Mouse (Mus musculus) CH12.LX (cell line): Measurements from ENCODE around the gene Otogl. TPM values are rescaled to one million over a fixed set of nuclear protein-coding genes. Genes with fewer than 3 reads are reported as not detected.

Source experiments
- DNase-seq: peaks from one replicate; pipeline ENCODE4 v3.0.0-alpha.2; 2013; ENCODE audit errors: extremely low read depth
- H3K27ac ChIP-seq: 2 replicates; pipeline ENCODE4 v1.5.1; 2012; ENCODE audit warnings: low read depth, mild to moderate bottlenecking, control low read depth, moderate library complexity; ENCODE audit not compliant: insufficient read depth
- H3K27me3 ChIP-seq: replicated peaks from 2 replicates; pipeline ENCODE3; 2012; ENCODE audit warnings: inconsistent platforms
- H3K36me3 ChIP-seq, 2 experiments: replicated peaks in 1 of 2; 2 replicates each; pipeline versions ENCODE3 to v1.6.1; 2012; ENCODE audit warnings: inconsistent platforms in 1 of 2, low read length in 1 of 2, mild to moderate bottlenecking in 1 of 2, mixed read lengths in 1 of 2, moderate library complexity in 1 of 2; ENCODE audit not compliant: control insufficient read depth in 1 of 2, insufficient read depth in 1 of 2
- H3K4me1 ChIP-seq, 2 experiments: 2 replicates each; pipeline ENCODE4 v1.6.1; 2012; ENCODE audit warnings: inconsistent platforms in 1 of 2, moderate library complexity in 1 of 2; ENCODE audit not compliant: insufficient read depth in 2 of 2, control insufficient read depth in 1 of 2
- H3K4me2 ChIP-seq: 2 replicates; pipeline ENCODE4 v1.6.1; 2012; ENCODE audit warnings: low read depth, mild to moderate bottlenecking, control low read depth; ENCODE audit not compliant: poor library complexity, insufficient read depth, severe bottlenecking
- H3K4me3 ChIP-seq, 3 experiments: fragments of 150-350 bp in 1 of 3; sonication (generic) in 1 of 3; replicated peaks in 1 of 3; 2 replicates each; pipeline versions ENCODE3 to v1.5.1; 2011 to 2012; ENCODE audit warnings: low read depth in 2 of 3, low read length in 2 of 3, mild to moderate bottlenecking in 2 of 3, moderate library complexity in 2 of 3, control low read depth in 1 of 3, improper control_type of control experiment in 1 of 3, inconsistent platforms in 1 of 3, mixed read lengths in 1 of 3; ENCODE audit not compliant: poor library complexity in 1 of 3
- H3K79me2 ChIP-seq: replicated peaks from 2 replicates; pipeline ENCODE4 v1.6.1; 2012; ENCODE audit warnings: mild to moderate bottlenecking, moderate library complexity; ENCODE audit not compliant: control insufficient read depth, poor library complexity, insufficient read depth, severe bottlenecking; ENCODE audit errors: extremely low read depth
- H3K9ac ChIP-seq: 2 replicates; pipeline ENCODE4 v1.6.1; 2012; ENCODE audit warnings: low read depth, mild to moderate bottlenecking, control low read depth, moderate library complexity; ENCODE audit not compliant: insufficient read depth
- H3K9me3 ChIP-seq: replicated peaks from 2 replicates; pipeline ENCODE3; 2012; ENCODE audit warnings: low read length, inconsistent platforms, mixed read lengths
- BHLHE40 ChIP-seq: IDR thresholded peaks from 2 replicates; pipeline ENCODE4 v1.6.1; 2011; ENCODE audit warnings: mild to moderate bottlenecking, low read depth, low read length, improper control_type of control experiment
- CHD2 ChIP-seq: IDR thresholded peaks from 2 replicates; pipeline ENCODE4 v1.6.1; 2011; ENCODE audit warnings: low read length, improper control_type of control experiment
- ELF1 ChIP-seq: IDR thresholded peaks from 2 replicates; pipeline ENCODE4 v1.6.1; 2014; ENCODE audit warnings: low read depth, mild to moderate bottlenecking, inconsistent platforms, low read length, improper control_type of control experiment
- EP300 ChIP-seq: IDR thresholded peaks from 2 replicates; pipeline ENCODE4 v1.6.1; 2011; ENCODE audit warnings: low read length, improper control_type of control experiment
- GABPA ChIP-seq: IDR thresholded peaks from 2 replicates; pipeline ENCODE4 v1.6.1; 2012; ENCODE audit warnings: low read depth, low read length, improper control_type of control experiment, inconsistent platforms; ENCODE audit not compliant: insufficient replicate concordance
- JUN ChIP-seq: IDR thresholded peaks from 2 replicates; pipeline ENCODE4 v1.6.1; 2011; ENCODE audit warnings: low read depth, mild to moderate bottlenecking, low read length, improper control_type of control experiment, moderate library complexity; ENCODE audit not compliant: insufficient read depth
- MAX ChIP-seq: IDR thresholded peaks from 2 replicates; pipeline ENCODE4 v1.6.1; 2011; ENCODE audit warnings: low read length, improper control_type of control experiment
- MAZ ChIP-seq: IDR thresholded peaks from 2 replicates; pipeline ENCODE4 v1.6.1; 2012; ENCODE audit warnings: low read depth, mild to moderate bottlenecking, inconsistent platforms, low read length, improper control_type of control experiment, moderate library complexity
- MXI1 ChIP-seq: IDR thresholded peaks from 2 replicates; pipeline ENCODE4 v1.6.1; 2011; ENCODE audit warnings: mild to moderate bottlenecking, low read depth, low read length, improper control_type of control experiment
- MYC ChIP-seq: IDR thresholded peaks from 2 replicates; pipeline ENCODE4 v1.6.1; 2011; ENCODE audit warnings: low read depth, mild to moderate bottlenecking, improper control_type of control experiment, low read length
- NRF1 ChIP-seq: IDR thresholded peaks from 2 replicates; pipeline ENCODE4 v1.6.1; 2014; ENCODE audit warnings: low read depth, mild to moderate bottlenecking, inconsistent platforms, low read length, improper control_type of control experiment, moderate library complexity
- POLR2A ChIP-seq: IDR thresholded peaks from 2 replicates; pipeline ENCODE4 v1.6.1; 2011; ENCODE audit warnings: low read depth, mild to moderate bottlenecking, improper control_type of control experiment, low read length
- POLR2AphosphoS2 ChIP-seq: IDR thresholded peaks from 2 replicates; pipeline ENCODE4 v1.6.1; 2011; ENCODE audit warnings: low read depth, low read length, improper control_type of control experiment
- RCOR1 ChIP-seq: conservative IDR thresholded peaks from 2 replicates; pipeline ENCODE4 v1.6.1; 2012; ENCODE audit warnings: low read depth, mild to moderate bottlenecking, inconsistent platforms, low read length, improper control_type of control experiment
- SMC3 ChIP-seq: IDR thresholded peaks from 2 replicates; pipeline ENCODE4 v1.6.1; 2011; ENCODE audit warnings: low read depth, low read length, improper control_type of control experiment
- TBP ChIP-seq: conservative IDR thresholded peaks from 2 replicates; pipeline ENCODE4 v1.6.1; 2011; ENCODE audit warnings: low read depth, low read length, improper control_type of control experiment
- ZKSCAN1 ChIP-seq: IDR thresholded peaks from 2 replicates; pipeline ENCODE4 v1.6.1; 2012; ENCODE audit warnings: low read depth, inconsistent platforms, low read length, improper control_type of control experiment, borderline replicate concordance
- ZMIZ1 ChIP-seq: IDR thresholded peaks from 2 replicates; pipeline ENCODE4 v1.6.1; 2012; ENCODE audit warnings: low read depth, mild to moderate bottlenecking, inconsistent platforms, low read length, improper control_type of control experiment
- ZNF384 ChIP-seq: IDR thresholded peaks from 2 replicates; pipeline ENCODE4 v1.6.1; 2012; ENCODE audit warnings: low read depth, low read length, improper control_type of control experiment, inconsistent platforms
- dilution Hi-C: fragments of 300-500 bp; cut with MboI; formaldehyde crosslinking; loops from 2 replicates; pipeline ENCODE4 v1.14.3; 2020; ENCODE audit warnings: low sequenced_read_pairs; ENCODE audit not compliant: extremely low pct_unique_long_range_greater_than_20kb, extremely low pct_ligation_motif_present
- in situ Hi-C: fragments of 300-500 bp; cut with MboI; formaldehyde crosslinking; loops from 3 replicates; pipeline ENCODE4 v1.14.3; 2019; ENCODE audit warnings: low sequenced_read_pairs, low pct_ligation_motif_present, low pct_unique_long_range_greater_than_20kb, mixed read lengths
- polyA plus RNA-seq: library from polyadenylated mRNA; unstranded; fragments of >175 nt; gene quantifications from 2 replicates; pipeline ENCODE4 v1.2.1, GENCODE M21; 2012; ENCODE audit warnings: low read depth; ENCODE audit not compliant: insufficient read length
- total RNA-seq, 2 experiments: library from RNA; depleted of rRNA; stranded (reverse); fragments of 300-350 nt in 1 of 2; fragments of >200 nt in 1 of 2; gene quantifications; 2 replicates each; pipeline ENCODE4 v1.2.3; 2012 to 2014

Gene Otogl
- total and polyA plus RNA-seq, 3 experiments = 1.1 to 3.2 (median 2.1) TPM

GRCm38 (mm10) chr10:107901958-107902357, 10.0 kb downstream of the Otogl start:
- no peaks in the 10 kb centered on the region for H3K27me3 ChIP-seq
- H3K79me2 ChIP-seq = no peaks in the 10 kb centered on the region
- in situ Hi-C loops (no loop called here), dilution Hi-C loops (no loop called here)
- H3K4me1 ChIP-seq = peaks cover 0 to 21% of the 10 kb centered on the region in 2 experiments; a peak in 2 of 4 replicates
- no peak overlapping the region for H3K4me3 ChIP-seq
- no peak overlapping the region for H3K9ac ChIP-seq
- TF ChIP-seq POLR2A (no peak), MAZ (no peak), EP300 (no peak), JUN (no peak), BHLHE40 (no peak), CHD2 (no peak), POLR2AphosphoS2 (no peak)
- no peak for DNase-seq
- H3K36me3 ChIP-seq = no peaks in the 10 kb centered on the region
- H3K4me2 ChIP-seq = no peak overlapping the region
- no peak overlapping the region for H3K27ac ChIP-seq
- no peaks in the 10 kb centered on the region for H3K9me3 ChIP-seq

GRCm38 (mm10) chr10:107901204-107901879, 10.6 kb downstream of the Otogl start:
- no peak for DNase-seq
- Histone ChIP-seq H3K9ac (no peak overlapping the region), H3K27ac (no peak overlapping the region), H3K4me3 (no peak overlapping the region), H3K27me3 (no peaks in the 10 kb centered on the region), H3K4me2 (no peak overlapping the region), H3K9me3 (no peaks in the 10 kb centered on the region), H3K79me2 (no peaks in the 10 kb centered on the region), H3K36me3 (no peaks in the 10 kb centered on the region), H3K4me1 (peaks cover 0 to 21% of the 10 kb centered on the region in 2 experiments; a peak in 2 of 4 replicates)
- in situ Hi-C loops = no loop called here
- no peak for TF ChIP-seq RCOR1
- TF ChIP-seq MAX = no peak
- no peak for TF ChIP-seq SMC3
- TF ChIP-seq TBP = no peak
- TF ChIP-seq ZKSCAN1 = no peak
- no peak for TF ChIP-seq BHLHE40
- dilution Hi-C loops = no loop called here

GRCm38 (mm10) chr10:107899946-107900345, 12.0 kb downstream of the Otogl start:
- Histone ChIP-seq H3K27ac (no peak overlapping the region), H3K36me3 (no peaks in the 10 kb centered on the region), H3K9me3 (no peaks in the 10 kb centered on the region), H3K79me2 (no peaks in the 10 kb centered on the region), H3K27me3 (no peaks in the 10 kb centered on the region), H3K9ac (no peak overlapping the region), H3K4me1 (peaks cover 0 to 21% of the 10 kb centered on the region in 2 experiments; a peak in 2 of 4 replicates), H3K4me3 (no peak overlapping the region), H3K4me2 (no peak overlapping the region)
- peak; percentile 12 for DNase-seq
- dilution Hi-C loops = no loop called here
- in situ Hi-C loops = no loop called here
- TF ChIP-seq ZNF384 = no peak
- TF ChIP-seq ZMIZ1 = no peak
- no peak for TF ChIP-seq GABPA
- no peak for TF ChIP-seq ZKSCAN1
- no peak for TF ChIP-seq MYC
- no peak for TF ChIP-seq ELF1
- no peak for TF ChIP-seq MXI1
- no peak for TF ChIP-seq NRF1
- no peak for TF ChIP-seq JUN
- no peak for TF ChIP-seq MAX
